Mouse (Mus musculus): ENCODE measurements at regions not wholly inside any gene's neighbourhood (a gene's known extent, or its start where the extent isn't known, plus 50 kb on each side); places are given as distances from the start of the nearest gene placed in this dataset.

GRCm38 (mm10) chr6:75683935-75684334 is 813.6 kb downstream of the Gm9008 start:
- H3K4me3 ChIP-seq, result no peak overlapping the region
- ATAC-seq (ENCODE audit: extremely low read depth, insufficient number of reproducible peaks, low FRiP score, low TSS enrichment), result no peak
- no peaks in the 10 kb centered on the region for H3K9me3 ChIP-seq
- H3K27me3 ChIP-seq (replicated peaks), result no peaks in the 10 kb centered on the region
- no peak overlapping the region for H3K27ac ChIP-seq (replicated peaks)
- no peak overlapping the region for H3K4me2 ChIP-seq
- no peaks in the 10 kb centered on the region for H3K36me3 ChIP-seq
- 77% methylated on average over 2 of the region's 2 CpGs for WGBS
- H3K9ac ChIP-seq, result no peak overlapping the region
- H3K4me1 ChIP-seq, result no peaks in the 10 kb centered on the region

GRCm38 (mm10) chr6:75644363-75644720 is 853.2 kb downstream of the Gm9008 start:
- H3K36me3 ChIP-seq, result no peaks in the 10 kb centered on the region
- no peaks in the 10 kb centered on the region for H3K4me1 ChIP-seq
- no peaks in the 10 kb centered on the region for H3K27me3 ChIP-seq (replicated peaks)
- H3K9ac ChIP-seq, result no peak overlapping the region
- H3K4me3 ChIP-seq, result no peak overlapping the region
- H3K9me3 ChIP-seq, result peaks cover 10% of the 10 kb centered on the region; the same call in 1 of the 2 replicates
- no peak overlapping the region for H3K27ac ChIP-seq (replicated peaks)
- WGBS, result 58% methylated on average over 2 of the region's 2 CpGs
- H3K4me2 ChIP-seq, result no peak overlapping the region
- ATAC-seq (ENCODE audit: extremely low read depth, insufficient number of reproducible peaks, low FRiP score, low TSS enrichment), result no peak

GRCm38 (mm10) chr6:75643581-75644362 is 853.8 kb downstream of the Gm9008 start:
- no peak for ATAC-seq (ENCODE audit: extremely low read depth, insufficient number of reproducible peaks, low FRiP score, low TSS enrichment)
- no peak overlapping the region for H3K4me3 ChIP-seq
- no peak overlapping the region for H3K4me2 ChIP-seq
- H3K27ac ChIP-seq (replicated peaks), result no peak overlapping the region
- WGBS, result 71% methylated on average over 2 of the region's 2 CpGs
- H3K36me3 ChIP-seq, result no peaks in the 10 kb centered on the region
- H3K27me3 ChIP-seq (replicated peaks), result no peaks in the 10 kb centered on the region
- no peak overlapping the region for H3K9ac ChIP-seq
- H3K9me3 ChIP-seq, result peaks cover 10% of the 10 kb centered on the region; the same call in 1 of the 2 replicates
- no peaks in the 10 kb centered on the region for H3K4me1 ChIP-seq

GRCm38 (mm10) chr6:75636050-75636449 is 861.5 kb downstream of the Gm9008 start:
- Histone ChIP-seq H3K9ac (no peak overlapping the region), H3K4me3 (no peak overlapping the region), H3K9me3 (no peaks in the 10 kb centered on the region), H3K27ac (replicated peaks) (no peak overlapping the region), H3K4me1 (no peaks in the 10 kb centered on the region), H3K36me3 (no peaks in the 10 kb centered on the region), H3K27me3 (replicated peaks) (no peaks in the 10 kb centered on the region), H3K4me2 (no peak overlapping the region)
- 72% methylated on average over 1 of the region's 1 CpGs for WGBS
- no peak for ATAC-seq (ENCODE audit: extremely low read depth, insufficient number of reproducible peaks, low FRiP score, low TSS enrichment)

- Histone ChIP-seq H3K9ac (no peak overlapping the region), H3K36me3 (no peaks in the 10 kb centered on the region), H3K4me2 (peak overlapping the region; percentile 22), H3K27ac (replicated peaks) (no peak overlapping the region), H3K4me1 (no peaks in the 10 kb centered on the region), H3K4me3 (no peak overlapping the region), H3K27me3 (replicated peaks) (no peaks in the 10 kb centered on the region), H3K9me3 (no peaks in the 10 kb centered on the region)
- WGBS, result 17% methylated on average over 11 of the region's 11 CpGs
- ATAC-seq (ENCODE audit: extremely low read depth, insufficient number of reproducible peaks, low FRiP score, low TSS enrichment), result no peak
Observed at GRCm38 (mm10) chr6:75602536-75603279, 894.9 kb downstream of the Gm9008 start.

GRCm38 (mm10) chr6:75558431-75558830 is 939.2 kb downstream of the Gm9008 start:
- H3K9me3 ChIP-seq, result no peaks in the 10 kb centered on the region
- H3K36me3 ChIP-seq, result no peaks in the 10 kb centered on the region
- no peak for ATAC-seq (ENCODE audit: extremely low read depth, insufficient number of reproducible peaks, low FRiP score, low TSS enrichment)
- no peaks in the 10 kb centered on the region for H3K4me1 ChIP-seq
- no peak overlapping the region for H3K4me2 ChIP-seq
- no peak overlapping the region for H3K9ac ChIP-seq
- H3K27me3 ChIP-seq (replicated peaks), result no peaks in the 10 kb centered on the region
- H3K27ac ChIP-seq (replicated peaks), result no peak overlapping the region
- WGBS, result 69% methylated on average over 3 of the region's 3 CpGs
- no peak overlapping the region for H3K4me3 ChIP-seq

- no peaks in the 10 kb centered on the region for H3K36me3 ChIP-seq
- WGBS, result 55% methylated on average over 1 of the region's 1 CpGs
- no peak overlapping the region for H3K4me3 ChIP-seq
- H3K9ac ChIP-seq, result no peak overlapping the region
- no peak for ATAC-seq (ENCODE audit: extremely low read depth, insufficient number of reproducible peaks, low FRiP score, low TSS enrichment)
- H3K4me1 ChIP-seq, result no peaks in the 10 kb centered on the region
- H3K27me3 ChIP-seq (replicated peaks), result no peaks in the 10 kb centered on the region
- H3K27ac ChIP-seq (replicated peaks), result no peak overlapping the region
- no peaks in the 10 kb centered on the region for H3K9me3 ChIP-seq
- H3K4me2 ChIP-seq, result no peak overlapping the region
Observed at GRCm38 (mm10) chr6:75542247-75542700, 955.3 kb downstream of the Gm9008 start.

GRCm38 (mm10) chr6:75539703-75540102 is 957.9 kb downstream of the Gm9008 start:
- ATAC-seq (ENCODE audit: extremely low read depth, insufficient number of reproducible peaks, low FRiP score, low TSS enrichment), result no peak

More at GRCm38 (mm10) chr6:75539703-75540102, 957.9 kb downstream of the Gm9008 start:
- Histone ChIP-seq H3K4me2 (no peak overlapping the region), H3K9me3 (no peaks in the 10 kb centered on the region), H3K27ac (replicated peaks) (no peak overlapping the region), H3K27me3 (replicated peaks) (no peaks in the 10 kb centered on the region), H3K4me1 (no peaks in the 10 kb centered on the region), H3K4me3 (no peak overlapping the region), H3K36me3 (no peaks in the 10 kb centered on the region), H3K9ac (no peak overlapping the region)
- WGBS, result 75% methylated on average over 3 of the region's 3 CpGs
